Mouse (Mus musculus) heart, embryonic 11.5 days (tissue): Measurements from ENCODE around the gene Hmgb1. TPM values are rescaled to one million over a fixed set of nuclear protein-coding genes. Genes with fewer than 3 reads are reported as not detected.

Experiments used
- ATAC-seq: fragments of 200-750 bp; cut with Nextera tagmentation; replicated peaks from 2 replicates; pipeline ENCODE4 v1.8.0; 2017; ENCODE audit warnings: moderate library complexity; ENCODE audit not compliant: insufficient number of reproducible peaks, low FRiP score, low TSS enrichment
- H3K27ac ChIP-seq: fragments of 300-500 bp; sonication (generic); 2 replicates; pipeline ENCODE4 v1.5.1; 2014; ENCODE audit warnings: mild to moderate bottlenecking, low read depth, low read length
- H3K27me3 ChIP-seq: fragments of 300-500 bp; sonication (generic); 2 replicates; pipeline ENCODE4 v1.6.1; 2014; ENCODE audit warnings: mild to moderate bottlenecking, low read length, mixed read lengths; ENCODE audit not compliant: control insufficient read depth, insufficient read depth
- H3K36me3 ChIP-seq: fragments of 300-500 bp; sonication (generic); 2 replicates; pipeline ENCODE4 v1.6.1; 2014; ENCODE audit warnings: mild to moderate bottlenecking, low read length, moderate library complexity, mixed read lengths; ENCODE audit not compliant: control insufficient read depth, insufficient read depth
- H3K4me1 ChIP-seq: fragments of 300-500 bp; sonication (generic); 2 replicates; pipeline ENCODE4 v1.6.1; 2014; ENCODE audit warnings: low read length; ENCODE audit not compliant: control insufficient read depth, insufficient read depth
- H3K4me2 ChIP-seq: fragments of 300-500 bp; sonication (generic); 2 replicates; pipeline ENCODE4 v1.6.1; 2014; ENCODE audit warnings: mild to moderate bottlenecking, moderate library complexity
- H3K4me3 ChIP-seq: fragments of 300-500 bp; sonication (generic); 2 replicates; pipeline ENCODE4 v1.5.1; 2014; ENCODE audit warnings: low read depth, low read length
- H3K9ac ChIP-seq: fragments of 300-500 bp; sonication (generic); 2 replicates; pipeline ENCODE4 v1.6.1; 2014; ENCODE audit warnings: mild to moderate bottlenecking, low read depth, low read length, moderate library complexity
- H3K9me3 ChIP-seq: fragments of 300-500 bp; sonication (generic); replicated peaks from 2 replicates; pipeline ENCODE4 v1.6.1; 2016; ENCODE audit warnings: low read length; ENCODE audit not compliant: control insufficient read depth
- WGBS: fragments of 180-500 bp; shearing (Covaris S2); extraction: QIAGEN DNeasy Blood & Tissue Kit; methylation state at CpG from one replicate; pipeline ENCODE4 v1.1.7; 2014; ENCODE audit not compliant: insufficient replicate concordance; 5-methylcytosine and 5-hydroxymethylcytosine counted together
- polyA plus RNA-seq: library from polyadenylated mRNA; unstranded; fragments of >200 nt; fragmentation: Nextera tagmentation; extraction: Ambion mirVana; gene quantifications from 2 replicates; pipeline ENCODE4 v1.2.1, GENCODE M21; 2014

The Hmgb1 gene
- polyA plus RNA-seq, 1 experiment from 2014 or later, result 1,031 TPM

GRCm38 (mm10) chr5:149086382-149087244, 97.7 kb downstream of the Hmgb1 start:
- Histone ChIP-seq H3K9ac (no peak overlapping the region), H3K4me1 (no peaks in the 10 kb centered on the region), H3K9me3 (no peaks in the 10 kb centered on the region), H3K4me3 (no peak overlapping the region), H3K36me3 (no peaks in the 10 kb centered on the region), H3K27me3 (no peaks in the 10 kb centered on the region), H3K4me2 (no peak overlapping the region), H3K27ac (no peak overlapping the region)
- 75% methylated on average over 10 of the region's 10 CpGs for WGBS
- ATAC-seq, result no peak

- no peak for ATAC-seq
- Histone ChIP-seq H3K27ac (no peak overlapping the region), H3K36me3 (no peaks in the 10 kb centered on the region), H3K9me3 (no peaks in the 10 kb centered on the region), H3K9ac (no peak overlapping the region), H3K27me3 (no peaks in the 10 kb centered on the region), H3K4me1 (peaks cover 8% of the 10 kb centered on the region; the same call in 1 of the 2 replicates), H3K4me3 (no peak overlapping the region), H3K4me2 (no peak overlapping the region)
- WGBS, result 88% methylated on average over 8 of the region's 8 CpGs
Observed at GRCm38 (mm10) chr5:149080466-149080865, 103.8 kb downstream of the Hmgb1 start.

GRCm38 (mm10) chr5:149079758-149080150, 104.5 kb downstream of the Hmgb1 start:
- Histone ChIP-seq H3K36me3 (no peaks in the 10 kb centered on the region), H3K9ac (no peak overlapping the region), H3K4me1 (peaks cover 8% of the 10 kb centered on the region; the same call in 1 of the 2 replicates), H3K4me3 (no peak overlapping the region), H3K27me3 (no peaks in the 10 kb centered on the region), H3K4me2 (peak overlapping the region; percentile 51), H3K9me3 (no peaks in the 10 kb centered on the region), H3K27ac (no peak overlapping the region)
- ATAC-seq, result no peak
- WGBS, result 26% methylated on average over 7 of the region's 7 CpGs

GRCm38 (mm10) chr5:149079018-149079757, 105.1 kb downstream of the Hmgb1 start:
- ATAC-seq, result no peak
- peak overlapping the region; percentile 58 for H3K9ac ChIP-seq
- H3K9me3 ChIP-seq, result no peaks in the 10 kb centered on the region
- peaks cover 8% of the 10 kb centered on the region; the same call in 1 of the 2 replicates for H3K4me1 ChIP-seq
- 9% methylated on average over 18 of the region's 18 CpGs for WGBS
- peak overlapping the region; percentile 51 for H3K4me2 ChIP-seq
- H3K4me3 ChIP-seq, result no peak overlapping the region
- peak overlapping the region; percentile 70 for H3K27ac ChIP-seq
- H3K36me3 ChIP-seq, result no peaks in the 10 kb centered on the region
- H3K27me3 ChIP-seq, result no peaks in the 10 kb centered on the region

GRCm38 (mm10) chr5:149077136-149077535, 107.2 kb downstream of the Hmgb1 start:
- Histone ChIP-seq H3K27ac (no peak overlapping the region), H3K9me3 (no peaks in the 10 kb centered on the region), H3K4me1 (peaks cover 8% of the 10 kb centered on the region; the same call in 1 of the 2 replicates), H3K4me3 (no peak overlapping the region), H3K27me3 (no peaks in the 10 kb centered on the region), H3K9ac (no peak overlapping the region), H3K4me2 (no peak overlapping the region), H3K36me3 (no peaks in the 10 kb centered on the region)
- WGBS, result 79% methylated on average over 8 of the region's 8 CpGs
- no peak for ATAC-seq

GRCm38 (mm10) chr5:149071546-149071945, 112.7 kb downstream of the Hmgb1 start:
- H3K27me3 ChIP-seq, result no peaks in the 10 kb centered on the region
- no peaks in the 10 kb centered on the region for H3K9me3 ChIP-seq
- no peak overlapping the region for H3K9ac ChIP-seq
- H3K4me1 ChIP-seq, result no peaks in the 10 kb centered on the region
- WGBS, result 93% methylated on average over 5 of the region's 5 CpGs
- H3K4me3 ChIP-seq, result no peak overlapping the region
- H3K36me3 ChIP-seq, result no peaks in the 10 kb centered on the region
- no peak for ATAC-seq
- H3K4me2 ChIP-seq, result no peak overlapping the region
- no peak overlapping the region for H3K27ac ChIP-seq

- no peaks in the 10 kb centered on the region for H3K4me1 ChIP-seq
- no peaks in the 10 kb centered on the region for H3K9me3 ChIP-seq
- no peaks in the 10 kb centered on the region for H3K27me3 ChIP-seq
- H3K4me2 ChIP-seq, result no peak overlapping the region
- no peaks in the 10 kb centered on the region for H3K36me3 ChIP-seq
- no peak for ATAC-seq
- no peak overlapping the region for H3K27ac ChIP-seq
- no peak overlapping the region for H3K4me3 ChIP-seq
- 91% methylated on average over 10 of the region's 10 CpGs for WGBS
- no peak overlapping the region for H3K9ac ChIP-seq
Observed at GRCm38 (mm10) chr5:149068745-149069144, 115.5 kb downstream of the Hmgb1 start.

- H3K9me3 ChIP-seq, result no peaks in the 10 kb centered on the region
- H3K27me3 ChIP-seq, result no peaks in the 10 kb centered on the region
- no peak overlapping the region for H3K4me3 ChIP-seq
- H3K4me1 ChIP-seq, result no peaks in the 10 kb centered on the region
- H3K9ac ChIP-seq, result no peak overlapping the region
- no peak overlapping the region for H3K4me2 ChIP-seq
- 81% methylated on average over 17 of the region's 17 CpGs for WGBS
- no peak overlapping the region for H3K27ac ChIP-seq
- H3K36me3 ChIP-seq, result no peaks in the 10 kb centered on the region
- no peak for ATAC-seq
Observed at GRCm38 (mm10) chr5:149068247-149068740, 116.0 kb downstream of the Hmgb1 start.
